Mouse (Mus musculus): ENCODE data around the gene Lrit2.

GRCm38 (mm10) chr14:37101531-37101930 lies 33.8 kb downstream of the Lrit2 start:
- TF ChIP-seq CTCF (IDR thresholded peaks at IDR 0.05; ENCODE audit: low read depth, low read length) = no peak
- TF ChIP-seq GATA1 (IDR thresholded peaks at IDR 0.05; ENCODE audit: borderline replicate concordance, low read length) = no peak

Data from G1E (cell line).